Mouse (Mus musculus) forebrain, embryonic 12.5 days (tissue): ENCODE data around the gene Gm12569. TPM values are rescaled to one million over a fixed set of nuclear protein-coding genes. Genes with fewer than 3 reads are reported as not detected.

Experiments used
- ATAC-seq: fragments of 200-750 bp; cut with Nextera tagmentation; 2 replicates; pipeline ENCODE4 v1.8.0; 2017; ENCODE audit warnings: moderate TSS enrichment; ENCODE audit not compliant: low FRiP score
- H3K27ac ChIP-seq: fragments of 300-500 bp; sonication (generic); 2 replicates; pipeline ENCODE4 v1.5.1; 2016; ENCODE audit warnings: mild to moderate bottlenecking
- H3K27me3 ChIP-seq: fragments of 300-500 bp; sonication (generic); 2 replicates; pipeline ENCODE4 v1.6.1; 2016; ENCODE audit warnings: mild to moderate bottlenecking
- H3K36me3 ChIP-seq: fragments of 300-500 bp; sonication (generic); replicated peaks from 2 replicates; pipeline ENCODE4 v1.6.1; 2016; ENCODE audit warnings: mild to moderate bottlenecking
- H3K4me1 ChIP-seq: fragments of 300-500 bp; sonication (generic); 2 replicates; pipeline ENCODE4 v1.6.1; 2016
- H3K4me2 ChIP-seq: fragments of 300-500 bp; sonication (generic); 2 replicates; pipeline ENCODE4 v1.6.1; 2016; ENCODE audit warnings: mild to moderate bottlenecking, moderate library complexity
- H3K4me3 ChIP-seq: fragments of 300-500 bp; sonication (generic); replicated peaks from 2 replicates; pipeline ENCODE4 v1.5.1; 2016; ENCODE audit warnings: mild to moderate bottlenecking
- H3K9ac ChIP-seq: fragments of 300-500 bp; sonication (generic); 2 replicates; pipeline ENCODE4 v1.6.1; 2016; ENCODE audit warnings: mild to moderate bottlenecking
- H3K9me3 ChIP-seq: fragments of 300-500 bp; sonication (generic); 2 replicates; pipeline ENCODE4 v1.6.1; 2016
- WGBS: fragments of 180-500 bp; shearing (Covaris S2); methylation state at CpG from one replicate; pipeline ENCODE4 v1.1.7; 2016; 5-methylcytosine and 5-hydroxymethylcytosine counted together
- polyA plus RNA-seq: library from polyadenylated mRNA; unstranded; fragments of >200 nt; fragmentation: Nextera tagmentation; extraction: Ambion mirVana; gene quantifications from 2 replicates; pipeline ENCODE4 v1.2.1, GENCODE M21; 2016

The Gm12569 gene
- polyA plus RNA-seq, 1 experiment from 2014 or later, result not detected

DNA sequence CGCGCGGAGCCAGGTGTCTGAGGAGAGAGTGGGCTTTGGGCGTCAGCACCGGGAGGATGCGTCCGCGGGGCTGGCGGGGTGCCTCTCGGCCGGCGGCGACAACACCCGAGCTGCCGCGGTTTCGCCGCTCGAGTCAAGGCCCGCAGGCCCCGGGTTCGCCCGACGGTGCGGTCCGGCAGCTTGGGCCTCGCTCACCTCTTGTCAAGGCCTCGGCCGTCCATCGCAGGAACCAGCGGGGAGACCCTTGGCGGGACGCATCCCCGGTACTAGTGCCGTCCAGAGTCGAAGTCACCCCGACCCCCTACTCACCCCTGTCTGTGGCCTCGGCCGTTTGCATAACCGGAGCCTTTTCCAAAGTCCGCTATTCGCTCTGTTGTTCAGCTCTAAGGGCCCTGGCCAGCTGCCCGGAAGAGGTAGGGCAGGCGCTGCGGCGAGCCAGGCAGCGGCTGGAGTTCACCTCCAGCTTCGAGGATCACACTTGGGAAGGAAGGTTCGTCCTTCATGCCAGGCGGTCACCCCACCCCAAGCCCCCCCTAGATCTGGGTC, 43.1 kb downstream of the Gm12569 start:
- Histone ChIP-seq H3K9me3 (no peaks in the 10 kb centered on the region), H3K4me2 (peak overlapping the region; percentile 79), H3K36me3 (peaks cover 5% of the 10 kb centered on the region; the same call in 1 of the 2 replicates), H3K4me1 (peaks cover 27% of the 10 kb centered on the region), H3K27me3 (no peaks in the 10 kb centered on the region), H3K4me3 (peak overlapping the region; percentile 79), H3K27ac (peak overlapping the region; percentile 93), H3K9ac (peak overlapping the region; percentile 87)
- under 1% methylated on average over 39 of the region's 50 CpGs for WGBS
- ATAC-seq, result peak; percentile 75

GRCm38 (mm10) chr11:51264352-51264751, 44.1 kb downstream of the Gm12569 start:
- H3K27me3 ChIP-seq, result no peaks in the 10 kb centered on the region
- H3K4me2 ChIP-seq, result peak overlapping the region; percentile 79
- no peak for ATAC-seq
- H3K9ac ChIP-seq, result peak overlapping the region; percentile 46
- no peak overlapping the region for H3K27ac ChIP-seq
- peak overlapping the region; percentile 79 for H3K4me3 ChIP-seq
- peaks cover 27% of the 10 kb centered on the region for H3K4me1 ChIP-seq
- WGBS, result 34% methylated on average over 6 of the region's 6 CpGs
- H3K36me3 ChIP-seq, result peaks cover 5% of the 10 kb centered on the region; the same call in 1 of the 2 replicates
- no peaks in the 10 kb centered on the region for H3K9me3 ChIP-seq

DNA sequence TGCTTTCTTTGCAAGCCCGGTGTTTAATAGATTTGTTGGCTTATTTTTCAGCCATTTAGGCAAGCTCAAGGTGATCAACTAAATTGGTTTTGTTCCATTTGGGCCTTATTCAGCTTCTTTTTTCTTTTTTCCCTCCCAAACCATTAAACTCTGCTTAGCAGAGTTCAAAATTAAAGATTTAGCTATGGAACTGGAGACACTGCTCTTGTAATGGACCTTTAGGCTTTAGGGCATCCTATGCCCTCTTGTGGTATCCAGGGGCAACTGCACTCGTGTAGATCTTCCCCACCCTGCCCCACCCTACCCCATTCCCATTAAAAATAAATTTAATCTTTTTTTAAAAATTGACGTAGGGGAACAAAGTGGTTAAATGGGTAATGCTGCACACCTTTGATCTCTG, 45.1 kb downstream of the Gm12569 start:
- H3K36me3 ChIP-seq, result peaks cover 8% of the 10 kb centered on the region

GRCm38 (mm10) chr11:51274418-51274817, 54.1 kb downstream of the Gm12569 start:
- H3K27me3 ChIP-seq, result no peaks in the 10 kb centered on the region
- H3K4me1 ChIP-seq, result no peaks in the 10 kb centered on the region
- H3K4me2 ChIP-seq, result no peak overlapping the region
- H3K4me3 ChIP-seq, result no peak overlapping the region
- no peak overlapping the region for H3K9ac ChIP-seq
- peaks cover 75% of the 10 kb centered on the region for H3K36me3 ChIP-seq
- no peak for ATAC-seq
- no peak overlapping the region for H3K27ac ChIP-seq
- no peaks in the 10 kb centered on the region for H3K9me3 ChIP-seq
- 77% methylated on average over 1 of the region's 1 CpGs for WGBS

More for the DNA sequence above, 45.1 kb downstream of the Gm12569 start:
- Histone ChIP-seq H3K9me3 (no peaks in the 10 kb centered on the region), H3K4me1 (peaks cover 27% of the 10 kb centered on the region), H3K4me3 (no peak overlapping the region), H3K27me3 (no peaks in the 10 kb centered on the region), H3K4me2 (peak overlapping the region; percentile 79), H3K27ac (no peak overlapping the region), H3K9ac (no peak overlapping the region)
- WGBS, result 52% methylated on average over 3 of the region's 3 CpGs
- no peak for ATAC-seq

Other genes with a start within 250 kb of the Gm12569 start
- 0.09 TPM in 1 of 2 replicates, not detected in the other for gene Olfr1377, start 238.5 kb upstream of the Gm12569 start, polyA plus RNA-seq
- gene Olfr51, start 216.9 kb upstream of the Gm12569 start, polyA plus RNA-seq, result not detected in 2 replicates
- not detected in 2 replicates for gene Olfr54, start 206.2 kb upstream of the Gm12569 start, polyA plus RNA-seq
- not detected in 2 replicates for gene Olfr1375, start 172.4 kb upstream of the Gm12569 start, polyA plus RNA-seq
- 8.7 and 9.5 TPM in 2 replicates for gene Zfp354a, start 161.2 kb upstream of the Gm12569 start, polyA plus RNA-seq
- gene Clk4, start 41.3 kb downstream of the Gm12569 start, polyA plus RNA-seq, result 141 and 153 TPM in 2 replicates
- gene BC049762, start 42.6 kb downstream of the Gm12569 start, polyA plus RNA-seq, result 0.37 TPM in 1 of 2 replicates, not detected in the other
- gene Col23a1, start 69.4 kb downstream of the Gm12569 start, polyA plus RNA-seq, result 4.9 and 6.8 TPM in 2 replicates